Mouse (Mus musculus): ENCODE results near the gene Gm7714.
"Not testable (repeated sequence)": the region's sequence is repeated elsewhere in the genome, so short reads cannot be mapped to it uniquely, and the experiment has no call there.

Gene Gm7714

GRCm38 (mm10) chr5:88268619-88269018, at the start of gene Gm7714:
Gene Gm7714 (plus strand): TSS chr5:88268919.
- DNase-seq, result no peak

- no peak for DNase-seq
Observed at GRCm38 (mm10) chr5:88256475-88256874, 12.2 kb upstream of the Gm7714 start.

GRCm38 (mm10) chr5:88311307-88311706, 42.6 kb downstream of the Gm7714 start:
- DNase-seq, result not testable (repeated sequence)

GRCm38 (mm10) chr5:88317012-88317411, 48.3 kb downstream of the Gm7714 start, which contains the start of gene Prol1:
Gene Prol1 (plus strand): TSS chr5:88317312.
- no peak for DNase-seq
